Mouse (Mus musculus) brown adipose tissue, adult 24 weeks (tissue): ENCODE data around the gene Trim45. TPM values are rescaled to one million over a fixed set of nuclear protein-coding genes. Genes with fewer than 3 reads are reported as not detected.

Source experiments
- H3K27ac ChIP-seq: fragments of 200-500 bp; replicated peaks from 2 replicates; pipeline ENCODE4 v1.5.1; 2012; ENCODE audit warnings: low read depth, mild to moderate bottlenecking, low read length
- H3K4me1 ChIP-seq: fragments of 200-500 bp; 2 replicates; pipeline ENCODE4 v1.6.1; 2012; ENCODE audit warnings: low read length, mixed read lengths; ENCODE audit not compliant: control insufficient read depth, insufficient read depth, insufficient read length
- H3K4me3 ChIP-seq: fragments of 200-500 bp; 2 replicates; pipeline ENCODE4 v1.5.1; 2012; ENCODE audit warnings: low read depth, mild to moderate bottlenecking, low read length, moderate library complexity; ENCODE audit not compliant: insufficient read depth
- polyA plus RNA-seq: library from polyadenylated mRNA; stranded (reverse); fragments of >200 nt; gene quantifications from 2 replicates; pipeline ENCODE4 v1.2.4, GENCODE M21; 2012; ENCODE audit not compliant: missing spikeins, insufficient read depth, insufficient read length

Gene Trim45
- polyA plus RNA-seq, 1 experiment = 2.7 TPM

DNA sequence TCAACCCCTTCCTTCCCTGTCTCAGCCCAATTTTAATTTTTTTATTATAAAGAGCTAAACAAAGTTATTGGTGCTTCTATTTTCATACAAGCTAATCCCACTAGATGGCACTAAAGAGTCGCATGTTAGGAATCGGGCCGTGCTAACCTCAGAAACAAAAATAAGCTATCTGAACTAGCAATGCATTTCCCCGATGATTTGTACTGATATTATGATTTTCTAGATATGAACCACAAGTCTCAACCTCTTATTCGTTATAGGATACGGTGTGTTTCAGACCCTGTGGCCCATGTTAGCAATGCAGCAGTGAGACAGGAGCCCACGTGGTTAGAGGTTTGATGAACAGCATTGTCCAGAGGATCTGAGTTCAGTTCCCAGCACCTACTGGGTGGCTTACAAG is 5.2 kb upstream of the Trim45 start:
- Histone ChIP-seq H3K4me3 (no peak overlapping the region), H3K27ac (no peak overlapping the region), H3K4me1 (no peaks in the 10 kb centered on the region)

DNA sequence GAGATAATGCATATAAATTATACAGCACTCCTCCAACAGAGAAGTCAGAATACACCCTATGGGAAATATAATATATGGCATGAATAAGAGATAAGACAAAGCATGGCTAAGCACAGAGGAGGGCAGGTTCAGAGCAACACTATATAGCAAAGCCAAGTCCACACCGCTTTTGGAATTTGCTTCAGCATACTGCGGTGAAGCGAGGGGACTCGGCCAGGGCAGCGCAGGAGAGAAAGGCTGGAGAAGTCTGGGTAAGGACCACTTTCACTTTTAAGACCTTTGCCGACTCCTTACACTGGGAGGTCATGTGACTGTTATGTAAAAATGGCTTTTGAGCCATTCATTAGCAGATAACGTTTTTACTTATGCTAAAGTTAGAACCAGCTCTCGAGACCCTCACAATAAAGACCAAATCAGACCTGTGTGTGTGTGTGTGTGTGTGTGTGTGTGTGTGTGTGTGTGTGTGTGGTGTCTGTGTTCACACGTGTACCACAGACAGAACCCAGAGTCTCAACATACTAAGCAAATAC is 1.3 kb upstream of the Trim45 start:
- H3K4me1 ChIP-seq = peaks cover 3% of the 10 kb centered on the region; the same call in 1 of the 2 replicates
- H3K27ac ChIP-seq = no peak overlapping the region

DNA sequence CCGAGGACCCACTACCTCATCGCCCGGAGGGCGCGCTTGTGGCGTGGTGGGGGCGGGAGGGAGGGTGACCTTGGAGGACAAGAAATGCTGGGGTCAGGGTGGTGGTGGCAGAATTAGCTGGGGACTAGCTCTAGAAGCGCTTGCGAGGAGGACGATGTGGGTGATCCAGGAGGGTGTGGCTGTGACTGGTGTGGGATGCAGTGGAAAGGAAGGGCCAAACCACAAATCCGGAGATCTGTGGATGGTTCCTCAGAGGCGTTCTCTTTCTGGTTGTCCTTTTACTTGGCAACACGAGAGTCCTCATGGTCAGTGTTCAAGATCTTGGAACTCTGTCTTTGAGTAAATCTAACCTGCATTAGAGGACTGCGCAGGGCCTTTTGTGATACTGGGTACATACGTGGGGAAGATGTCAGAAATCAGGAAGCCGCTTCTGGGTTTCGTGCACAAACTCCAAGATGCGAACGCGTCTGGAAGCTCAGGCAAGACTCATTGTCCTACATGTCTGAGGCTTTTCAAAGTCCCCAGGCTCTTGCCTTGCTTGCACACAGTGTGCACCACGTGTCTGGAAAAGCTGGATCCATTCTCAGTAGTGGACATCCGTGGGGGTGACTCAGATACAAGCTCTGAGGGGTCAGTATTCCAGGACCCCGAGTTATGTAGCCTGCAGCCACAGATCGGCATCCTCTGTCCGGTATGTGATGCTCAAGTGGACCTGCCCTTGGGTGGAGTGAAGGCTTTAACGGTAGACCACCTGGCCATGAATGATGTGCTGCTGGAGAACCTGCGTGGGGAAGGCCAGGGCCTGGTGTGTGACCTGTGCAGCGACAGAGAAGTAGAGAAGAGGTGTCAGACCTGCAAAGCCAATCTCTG is 739 bp downstream of the Trim45 start:
- H3K4me3 ChIP-seq = peak overlapping the region; percentile 55
- H3K4me1 ChIP-seq = peaks cover 3% of the 10 kb centered on the region; the same call in 1 of the 2 replicates
- no peak overlapping the region for H3K27ac ChIP-seq

More for the DNA sequence above, 1.3 kb upstream of the Trim45 start:
- peak overlapping the region; percentile 20; the same call in 1 of the 2 replicates for H3K4me3 ChIP-seq

DNA sequence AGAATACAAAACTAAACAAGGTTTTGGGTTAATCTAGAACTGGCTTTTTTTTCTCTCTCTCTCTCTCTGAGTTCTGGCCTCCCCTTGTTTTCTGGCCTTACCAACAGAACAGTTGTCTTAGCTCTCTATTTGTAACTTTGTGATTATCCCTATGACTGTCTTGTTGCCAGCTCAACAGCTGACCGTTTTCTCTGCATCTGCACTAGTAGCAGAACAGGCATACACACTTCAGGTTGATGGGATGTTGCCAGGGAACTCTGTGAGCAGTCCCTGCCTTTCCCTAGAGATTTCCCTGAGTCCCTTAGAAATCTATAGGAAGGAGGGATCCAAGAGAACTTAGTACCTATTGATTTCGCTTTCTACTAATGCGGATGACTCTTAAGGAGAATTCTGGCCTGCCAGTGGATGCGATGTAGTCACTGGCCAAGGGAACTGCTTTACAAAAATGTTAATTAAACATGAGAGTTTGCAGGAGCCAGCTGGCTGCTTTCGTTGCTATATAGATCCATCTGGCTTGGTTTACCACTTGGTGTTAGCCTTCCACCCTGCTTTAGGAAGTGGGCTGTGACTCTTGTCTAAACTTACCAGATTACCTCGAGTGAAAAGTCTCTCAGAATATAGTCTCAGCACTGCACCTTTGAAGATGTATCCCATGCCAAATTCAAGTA is 2.2 kb downstream of the Trim45 start:
- H3K4me3 ChIP-seq = no peak overlapping the region
- peaks cover 3% of the 10 kb centered on the region; the same call in 1 of the 2 replicates for H3K4me1 ChIP-seq
- no peak overlapping the region for H3K27ac ChIP-seq

DNA sequence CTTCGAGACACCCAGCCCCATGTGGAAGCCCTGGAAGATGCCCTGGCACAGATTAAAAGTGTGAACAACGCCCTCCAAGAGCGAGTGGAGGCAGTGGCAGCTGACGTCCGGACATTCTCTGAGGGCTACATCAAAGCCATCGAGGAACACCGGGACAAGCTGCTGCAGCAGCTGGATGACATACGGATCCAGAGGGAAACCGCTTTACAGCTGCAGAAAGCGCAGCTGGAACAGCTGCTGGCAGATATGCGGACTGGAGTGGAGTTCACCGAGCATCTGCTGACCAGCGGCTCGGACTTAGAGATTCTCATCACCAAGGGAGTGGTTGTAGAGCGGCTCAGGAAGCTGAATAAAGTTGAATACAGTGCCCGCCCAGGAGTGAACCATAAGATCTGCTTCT is 3.2 kb downstream of the Trim45 start:
- Histone ChIP-seq H3K4me1 (peaks cover 3% of the 10 kb centered on the region; the same call in 1 of the 2 replicates), H3K27ac (no peak overlapping the region), H3K4me3 (no peak overlapping the region)

DNA sequence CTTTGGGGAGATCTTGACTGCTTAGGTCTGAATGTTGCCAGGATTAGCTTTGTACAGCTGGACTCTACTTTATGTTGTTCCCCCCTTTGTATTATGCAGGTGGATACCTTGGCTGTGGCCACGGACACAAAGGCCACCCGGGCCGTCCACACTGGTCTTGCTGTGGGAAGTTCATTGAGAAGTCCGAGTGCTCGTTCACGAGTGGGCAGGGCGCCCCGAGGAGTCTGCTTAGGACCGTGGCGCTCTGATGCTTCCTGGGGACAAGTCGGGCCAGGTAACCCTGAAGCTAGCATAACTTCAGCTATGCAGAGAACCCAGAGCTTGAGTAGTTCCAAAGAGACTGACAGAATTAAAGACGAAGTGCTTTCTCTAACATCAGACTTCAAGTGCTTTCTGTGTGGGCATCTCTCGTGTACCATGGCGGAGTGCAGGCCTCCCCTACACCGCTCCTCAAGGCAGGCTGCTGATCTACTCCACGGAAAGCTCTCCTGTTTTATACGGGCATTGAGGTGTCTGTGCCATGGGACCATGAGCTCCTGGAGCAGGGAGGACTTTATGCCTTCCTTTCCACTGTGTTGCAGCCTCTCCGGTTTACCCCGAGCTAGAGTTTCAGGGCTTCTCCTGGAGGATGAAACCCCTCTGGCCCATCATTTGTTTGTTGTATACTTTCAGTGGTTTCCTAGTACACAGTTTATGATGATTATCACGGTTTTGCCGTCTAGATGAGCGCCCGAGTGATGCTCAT is 9.5 kb downstream of the Trim45 start:
- no peaks in the 10 kb centered on the region for H3K4me1 ChIP-seq
- no peak overlapping the region for H3K4me3 ChIP-seq
- H3K27ac ChIP-seq = no peak overlapping the region

DNA sequence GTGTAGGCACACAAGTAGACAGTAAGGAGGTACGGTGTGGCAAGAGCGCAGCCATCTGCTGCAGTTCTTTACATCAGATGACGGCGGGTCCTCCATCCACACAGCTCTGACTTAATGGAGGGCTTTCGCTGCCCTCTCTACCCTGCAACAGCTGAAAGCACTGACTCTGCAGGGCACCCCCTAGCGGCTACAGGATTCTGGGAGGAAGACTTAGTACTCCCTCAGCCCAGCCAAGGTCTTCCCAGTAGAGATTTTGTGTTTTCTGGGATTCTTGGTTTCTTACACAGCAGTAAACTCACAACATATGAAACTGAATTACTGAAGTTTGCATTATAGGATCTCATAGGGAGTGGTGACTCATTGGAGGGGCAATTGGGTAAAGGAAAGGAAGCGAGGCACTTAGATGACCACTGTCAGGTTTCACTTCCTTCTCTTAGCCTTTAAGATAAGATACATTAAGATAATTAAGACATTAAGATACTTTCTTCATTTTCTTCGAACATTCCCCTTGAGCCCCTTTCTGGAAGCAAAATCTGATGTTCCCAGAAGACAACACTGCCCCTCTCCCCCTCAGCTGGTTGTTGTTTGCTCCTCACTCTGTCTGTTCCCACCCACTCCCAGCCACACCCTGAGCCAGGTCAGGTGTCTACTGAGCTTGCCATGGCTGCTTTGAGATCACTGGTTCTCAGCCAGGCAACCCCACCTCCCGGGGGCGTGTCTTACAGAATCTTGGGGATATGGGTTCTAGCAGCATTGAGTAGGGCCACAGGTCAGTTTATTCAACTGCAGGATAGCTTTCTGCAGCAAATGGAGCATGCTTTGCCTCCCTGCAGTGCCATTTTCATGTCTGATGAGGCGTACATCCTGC is 10.3 kb downstream of the Trim45 start:
- Histone ChIP-seq H3K4me1 (no peaks in the 10 kb centered on the region), H3K27ac (no peak overlapping the region)

DNA sequence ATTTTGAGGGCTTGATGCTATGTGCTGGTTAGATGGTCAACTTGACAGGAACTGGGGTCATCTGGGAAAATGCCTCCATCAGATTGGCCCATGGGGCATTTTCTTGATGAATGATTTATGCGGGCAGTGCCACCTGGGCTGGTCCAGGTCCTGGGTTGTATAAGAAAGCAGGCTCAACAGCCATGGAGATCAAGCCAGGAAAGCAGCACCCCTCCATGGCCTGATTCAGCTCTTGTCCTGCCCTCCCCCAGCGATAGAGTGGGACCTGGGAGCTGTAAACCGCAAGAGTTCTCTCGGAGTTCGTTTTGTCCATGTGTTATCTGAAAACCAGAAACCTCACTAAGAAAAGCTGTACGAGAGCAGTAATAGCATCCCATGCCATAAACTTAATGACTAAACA is 13.5 kb downstream of the Trim45 start:
- Histone ChIP-seq H3K4me3 (no peak overlapping the region), H3K27ac (no peak overlapping the region), H3K4me1 (no peaks in the 10 kb centered on the region)

More for the DNA sequence above, 10.3 kb downstream of the Trim45 start:
- H3K4me3 ChIP-seq = no peak overlapping the region

DNA sequence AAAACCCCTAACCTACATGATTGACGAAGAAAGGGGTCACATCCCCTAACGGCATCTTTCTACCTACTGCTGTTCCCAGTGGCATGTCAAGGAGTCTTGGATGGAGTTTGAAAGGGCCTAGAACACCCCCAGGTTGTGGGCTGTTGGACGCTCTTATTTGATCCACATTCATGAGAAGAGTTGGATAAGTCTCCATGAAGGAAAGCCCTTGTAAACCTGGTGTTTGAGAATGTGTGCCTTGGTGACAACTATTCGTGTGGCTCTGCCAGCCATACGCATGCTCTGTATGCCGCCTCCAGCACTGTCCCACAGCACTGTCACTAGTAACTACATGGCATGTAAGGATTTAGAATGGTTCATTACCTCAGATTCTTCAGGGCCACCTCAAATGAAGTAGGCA is 14.2 kb downstream of the Trim45 start:
- H3K4me1 ChIP-seq = no peaks in the 10 kb centered on the region

DNA sequence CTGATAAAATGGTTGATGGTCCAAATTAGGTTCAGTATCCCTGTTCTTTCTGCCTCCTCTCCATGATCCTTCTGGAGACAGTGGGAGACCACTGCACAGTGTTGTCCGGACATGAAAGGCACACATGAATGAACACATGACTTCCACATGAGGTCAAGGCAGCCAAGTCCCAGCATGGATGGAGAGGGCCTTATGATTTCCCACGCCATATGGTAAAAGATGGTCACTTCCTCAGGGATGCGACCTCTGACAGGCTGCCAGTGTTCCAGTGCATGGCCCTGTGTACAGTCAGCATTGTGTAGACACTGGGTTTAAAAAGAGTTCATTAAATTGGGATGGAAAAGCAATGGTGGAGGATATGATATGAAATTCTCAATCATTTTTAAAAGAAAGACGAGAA is 16.2 kb downstream of the Trim45 start:
- H3K27ac ChIP-seq = no peak overlapping the region
- no peak overlapping the region for H3K4me3 ChIP-seq
- H3K4me1 ChIP-seq = no peaks in the 10 kb centered on the region

More for the DNA sequence above, 14.2 kb downstream of the Trim45 start:
- Histone ChIP-seq H3K4me3 (no peak overlapping the region), H3K27ac (no peak overlapping the region)

DNA sequence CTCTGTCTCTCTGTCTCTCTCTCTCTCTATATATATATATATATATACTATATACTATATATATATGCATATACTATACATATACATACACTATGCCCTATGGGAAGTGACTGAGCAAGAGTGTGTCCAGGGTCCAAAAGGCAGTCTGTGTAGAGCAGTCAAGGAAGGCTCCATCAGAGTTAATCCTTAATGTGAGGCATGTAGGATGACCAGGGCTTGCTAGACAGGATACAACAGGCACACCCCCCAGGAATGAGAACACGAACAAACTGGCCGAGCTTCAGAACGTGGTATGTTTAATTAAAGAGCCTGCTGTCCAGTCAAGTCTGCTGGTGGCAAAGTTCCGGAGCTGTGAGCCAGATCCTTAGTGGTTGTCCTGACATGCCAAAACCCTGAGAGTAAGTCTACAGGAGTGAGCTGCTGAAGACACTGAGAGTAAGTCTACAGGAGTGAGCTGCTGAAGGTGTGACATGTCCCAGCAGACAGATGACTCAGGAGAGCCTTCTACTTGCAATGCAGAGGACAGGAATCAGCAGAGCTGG is 18.6 kb downstream of the Trim45 start:
- no peak overlapping the region for H3K27ac ChIP-seq
- H3K4me1 ChIP-seq = no peaks in the 10 kb centered on the region
- no peak overlapping the region for H3K4me3 ChIP-seq

DNA sequence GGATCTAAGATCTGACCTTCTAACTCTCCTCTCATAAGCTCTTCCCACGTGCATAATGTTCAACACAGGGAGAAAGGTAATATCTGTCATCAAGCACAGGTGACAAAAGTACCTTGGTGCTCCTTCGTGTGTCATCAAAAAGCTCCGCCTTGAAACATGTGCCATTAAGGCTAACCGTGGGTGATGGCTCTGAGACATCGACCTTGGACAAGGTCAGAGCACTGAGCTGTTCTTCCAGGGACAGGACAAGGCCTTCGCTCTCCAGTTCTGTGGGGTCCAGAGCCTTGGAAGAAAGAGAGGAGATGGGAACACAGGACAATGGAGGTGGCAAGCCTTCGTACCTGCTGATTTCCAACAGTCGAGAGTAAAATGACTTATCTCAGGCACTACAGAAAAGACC is 25.3 kb downstream of the Trim45 start:
- Histone ChIP-seq H3K4me1 (no peaks in the 10 kb centered on the region), H3K27ac (no peak overlapping the region), H3K4me3 (no peak overlapping the region)

DNA sequence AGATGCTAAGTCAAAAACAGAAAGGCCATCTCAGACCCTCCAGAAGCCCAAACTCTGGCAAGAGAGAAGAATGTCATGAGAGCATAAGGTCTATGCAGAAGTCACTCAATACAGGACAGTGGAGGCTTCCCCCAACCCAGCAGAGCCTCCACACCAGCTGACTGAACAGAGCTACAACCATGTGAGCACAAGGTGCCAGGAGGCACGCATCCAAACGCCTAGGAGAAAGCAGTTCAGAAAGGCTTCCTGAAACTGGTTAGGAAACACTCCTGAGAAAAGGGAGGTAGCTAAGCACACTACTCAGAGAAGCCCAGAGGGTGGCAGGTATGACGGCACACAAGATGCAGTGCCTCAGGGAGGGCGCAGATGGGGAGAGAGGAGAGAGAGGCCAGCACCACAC is 29.5 kb downstream of the Trim45 start:
- no peak overlapping the region for H3K4me3 ChIP-seq
- no peak overlapping the region for H3K27ac ChIP-seq
- H3K4me1 ChIP-seq = no peaks in the 10 kb centered on the region

DNA sequence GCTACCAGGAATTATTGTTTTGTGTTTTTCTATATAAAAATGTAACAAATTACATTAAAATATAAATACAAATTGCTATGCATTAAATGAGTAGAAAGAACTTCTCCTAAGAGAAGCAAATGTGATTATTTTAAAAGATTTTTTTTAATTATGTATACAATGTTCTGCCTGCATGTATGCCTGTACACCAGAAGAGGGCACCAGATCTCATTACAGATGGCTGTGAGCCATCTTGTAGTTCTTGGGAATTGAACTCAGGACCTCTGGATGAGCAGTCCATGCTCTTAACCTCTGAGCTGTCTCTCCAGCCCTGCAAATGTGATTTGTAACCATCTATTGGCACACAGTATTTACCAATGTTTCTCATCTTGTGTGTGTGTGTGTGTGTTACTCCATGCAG is 32.6 kb downstream of the Trim45 start:
- Histone ChIP-seq H3K4me1 (no peaks in the 10 kb centered on the region), H3K4me3 (no peak overlapping the region), H3K27ac (no peak overlapping the region)
